Mouse (Mus musculus) erythroblast, embryonic 14.5 days (primary cell): ENCODE measurements around the gene Ckmt2. TPM values are rescaled to one million over a fixed set of nuclear protein-coding genes. Genes with fewer than 3 reads are reported as not detected.

Experiments
- H3K27me3 ChIP-seq: 2 replicates; pipeline ENCODE4 v1.6.1; 2012; ENCODE audit warnings: inconsistent platforms; ENCODE audit not compliant: control insufficient read depth
- H3K36me3 ChIP-seq: 2 replicates; pipeline ENCODE4 v1.6.1; 2012; ENCODE audit warnings: mild to moderate bottlenecking, inconsistent platforms; ENCODE audit not compliant: control insufficient read depth
- H3K4me1 ChIP-seq: 2 replicates; pipeline ENCODE4 v1.6.1; 2012; ENCODE audit warnings: inconsistent platforms; ENCODE audit not compliant: control insufficient read depth
- H3K4me3 ChIP-seq: replicated peaks from 2 replicates; pipeline ENCODE3; 2012; ENCODE audit warnings: moderate library complexity, mild to moderate bottlenecking, inconsistent platforms
- H3K9me3 ChIP-seq: 2 replicates; pipeline ENCODE4 v1.6.1; 2012; ENCODE audit warnings: low read length, inconsistent platforms, mixed read lengths; ENCODE audit not compliant: control insufficient read depth
- GATA1 ChIP-seq: IDR thresholded peaks from 2 replicates; pipeline ENCODE4 v1.6.1; 2012; ENCODE audit warnings: low read length, inconsistent platforms, mixed read lengths
- TAL1 ChIP-seq: IDR thresholded peaks from 3 replicates; pipeline ENCODE4 v1.6.1; 2012; ENCODE audit warnings: low read length, inconsistent platforms, mixed read lengths
- polyA plus RNA-seq: library from polyadenylated mRNA; stranded (reverse); fragments of >175 nt; gene quantifications from 2 replicates; pipeline ENCODE4 v1.2.3, GENCODE M21; 2012

Ckmt2 gene
- not detected in 2 replicates for polyA plus RNA-seq

DNA sequence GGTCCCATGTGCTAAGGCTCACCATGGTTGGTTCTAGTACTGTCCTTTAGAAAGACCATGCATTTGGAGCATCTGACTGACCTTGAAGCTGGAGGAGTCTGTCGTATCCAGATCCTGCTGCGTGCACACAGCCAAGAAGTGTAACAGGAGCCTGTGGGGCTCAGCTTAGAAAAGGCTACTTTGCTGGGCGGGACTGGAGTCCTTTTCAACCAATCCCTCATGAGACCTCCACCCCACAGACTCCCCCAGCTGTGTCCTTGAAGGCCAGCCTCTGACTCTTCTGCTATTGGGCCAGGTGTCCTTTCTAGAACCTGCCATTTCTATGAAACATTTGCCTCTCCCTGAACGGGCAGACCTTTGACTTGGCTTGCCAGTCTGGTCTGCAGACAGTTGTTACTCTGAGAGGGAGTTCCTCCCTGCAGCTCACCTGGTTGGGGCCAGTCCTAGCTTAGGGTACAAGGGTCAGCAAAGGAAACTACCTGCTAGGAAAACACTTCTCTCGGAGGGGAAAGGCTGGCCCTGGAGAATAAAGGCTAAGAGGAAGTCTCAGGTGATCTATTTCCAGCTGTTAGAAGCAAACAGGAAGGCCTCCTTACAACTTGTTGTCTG, at the start of gene Ckmt2:
Gene Ckmt2, minus strand, starts transcription at position 145 of the 609 bp plus-strand sequence.
- no peak for TF ChIP-seq GATA1
- no peak for TF ChIP-seq TAL1
- Histone ChIP-seq H3K27me3 (no peaks in the 10 kb centered on the region), H3K4me1 (no peaks in the 10 kb centered on the region), H3K4me3 (no peak within 1 kb of the TSS), H3K9me3 (no peaks in the 10 kb centered on the region), H3K36me3 (no peaks in the 10 kb centered on the region)

- Histone ChIP-seq H3K4me1 (no peaks in the 10 kb centered on the region), H3K9me3 (no peaks in the 10 kb centered on the region), H3K27me3 (no peaks in the 10 kb centered on the region), H3K4me3 (no peak overlapping the region), H3K36me3 (no peaks in the 10 kb centered on the region)
- no peak for TF ChIP-seq GATA1
- TF ChIP-seq TAL1 = no peak
Measured at GRCm38 (mm10) chr13:91921010-91921409, 44.3 kb upstream of the Ckmt2 start.

- no peaks in the 10 kb centered on the region for H3K4me1 ChIP-seq
- TF ChIP-seq TAL1 = no peak
- no peak for TF ChIP-seq GATA1
- H3K9me3 ChIP-seq = no peaks in the 10 kb centered on the region
- no peak overlapping the region for H3K4me3 ChIP-seq
- no peaks in the 10 kb centered on the region for H3K27me3 ChIP-seq
- H3K36me3 ChIP-seq = no peaks in the 10 kb centered on the region
Measured at GRCm38 (mm10) chr13:91918764-91919163, 42.1 kb upstream of the Ckmt2 start.

DNA sequence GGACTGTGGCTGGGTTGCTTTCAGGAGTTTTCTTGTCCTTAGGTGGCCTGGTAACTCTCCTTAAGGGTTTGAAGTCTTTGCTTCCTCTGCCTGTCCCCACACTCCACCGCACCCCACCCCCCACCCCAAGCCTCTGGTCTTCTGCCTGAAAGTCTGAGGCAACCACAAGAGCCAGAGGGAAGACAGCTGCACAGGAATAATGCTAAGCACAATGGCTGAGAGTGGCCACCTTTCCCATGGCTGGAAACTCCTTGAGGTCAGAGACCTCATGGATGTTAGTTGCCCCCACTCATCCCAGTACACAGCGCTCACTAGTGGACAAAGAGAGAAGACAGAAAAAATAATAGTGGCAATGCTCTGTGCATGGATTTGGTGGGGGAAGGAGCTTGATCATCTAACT, 41.1 kb upstream of the Ckmt2 start:
- Histone ChIP-seq H3K27me3 (no peaks in the 10 kb centered on the region), H3K4me1 (no peaks in the 10 kb centered on the region), H3K9me3 (no peaks in the 10 kb centered on the region), H3K36me3 (no peaks in the 10 kb centered on the region), H3K4me3 (no peak overlapping the region)
- TF ChIP-seq GATA1 (no peak), TAL1 (no peak)

DNA sequence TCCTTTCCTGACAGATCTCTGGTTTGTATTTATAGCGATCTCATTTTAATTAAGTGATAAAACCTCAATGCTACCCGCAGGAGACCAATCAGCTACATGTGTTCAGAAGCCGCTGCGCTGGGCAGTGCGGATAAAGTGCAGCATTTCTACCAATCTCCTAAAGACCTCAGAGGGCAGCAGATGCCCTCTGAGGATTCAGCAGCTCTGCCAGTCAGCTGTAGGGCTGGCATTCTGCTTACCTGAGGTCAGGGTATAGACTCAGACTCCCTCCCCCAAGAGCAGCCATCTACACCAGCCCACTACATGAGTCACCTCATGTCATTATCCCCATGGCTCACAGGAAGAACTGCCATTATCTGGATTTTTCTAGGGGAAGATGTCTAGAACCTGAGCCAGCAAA, 39.6 kb upstream of the Ckmt2 start:
- H3K4me1 ChIP-seq = no peaks in the 10 kb centered on the region
- TF ChIP-seq TAL1 = no peak
- no peak overlapping the region for H3K4me3 ChIP-seq
- H3K27me3 ChIP-seq = no peaks in the 10 kb centered on the region
- no peaks in the 10 kb centered on the region for H3K36me3 ChIP-seq
- H3K9me3 ChIP-seq = no peaks in the 10 kb centered on the region

GRCm38 (mm10) chr13:91915582-91916239, 39.0 kb upstream of the Ckmt2 start:
- Histone ChIP-seq H3K36me3 (no peaks in the 10 kb centered on the region), H3K9me3 (no peaks in the 10 kb centered on the region), H3K27me3 (no peaks in the 10 kb centered on the region), H3K4me3 (no peak overlapping the region), H3K4me1 (no peaks in the 10 kb centered on the region)
- no peak for TF ChIP-seq GATA1
- TF ChIP-seq TAL1 = no peak

- Histone ChIP-seq H3K9me3 (no peaks in the 10 kb centered on the region), H3K27me3 (no peaks in the 10 kb centered on the region), H3K4me1 (no peaks in the 10 kb centered on the region), H3K36me3 (no peaks in the 10 kb centered on the region), H3K4me3 (no peak overlapping the region)
- TF ChIP-seq GATA1 = no peak
- TF ChIP-seq TAL1 = no peak
Measured at GRCm38 (mm10) chr13:91915192-91915581, 38.5 kb upstream of the Ckmt2 start.

- Histone ChIP-seq H3K36me3 (no peaks in the 10 kb centered on the region), H3K4me1 (no peaks in the 10 kb centered on the region), H3K27me3 (no peaks in the 10 kb centered on the region), H3K4me3 (no peak overlapping the region), H3K9me3 (no peaks in the 10 kb centered on the region)
- TF ChIP-seq GATA1 (no peak), TAL1 (no peak)
Measured at GRCm38 (mm10) chr13:91911652-91912051, 35.0 kb upstream of the Ckmt2 start.

DNA sequence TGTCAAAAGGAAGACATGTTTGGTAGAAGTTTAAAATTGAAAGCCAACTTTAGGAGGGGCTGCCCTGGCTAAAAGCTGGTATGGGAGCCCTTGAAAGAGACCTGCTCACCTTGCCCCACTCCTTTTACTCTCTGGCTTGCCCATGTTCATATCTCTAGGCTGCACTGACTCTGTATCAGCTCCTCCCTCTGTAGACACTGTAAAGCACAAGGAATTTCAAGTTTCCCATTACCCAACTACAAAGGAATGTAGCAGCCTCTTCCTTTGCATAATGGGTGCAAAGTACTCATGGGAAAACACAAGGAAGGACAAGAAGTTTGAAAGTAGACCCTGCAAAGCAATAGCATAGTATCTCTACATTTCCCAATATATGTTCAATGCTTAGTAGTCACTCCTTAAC, 34.5 kb upstream of the Ckmt2 start:
- Histone ChIP-seq H3K9me3 (no peaks in the 10 kb centered on the region), H3K36me3 (no peaks in the 10 kb centered on the region), H3K4me1 (no peaks in the 10 kb centered on the region), H3K4me3 (no peak overlapping the region), H3K27me3 (no peaks in the 10 kb centered on the region)
- no peak for TF ChIP-seq GATA1
- no peak for TF ChIP-seq TAL1
